Mouse (Mus musculus) layer of hippocampus, postnatal 25 days (tissue): Measurements from ENCODE around the gene Qrsl1. TPM values are rescaled to one million over a fixed set of nuclear protein-coding genes. Genes with fewer than 3 reads are reported as not detected.
A peak's percentile ranks its signal among the peaks of the same experiment; 100 is the strongest.
"Not testable (repeated sequence)": the region's sequence is repeated elsewhere in the genome, so short reads cannot be mapped to it uniquely, and the experiment has no call there.

Source experiments
- DNase-seq, 2 experiments: peaks; one replicate each; pipeline ENCODE4 v3.0.0; 2022; ENCODE audit warnings: mixed read lengths in 2 of 2, low spot score in 1 of 2; ENCODE audit errors: extremely low spot score in 1 of 2
- total RNA-seq, 2 experiments: library from RNA; stranded (reverse); gene quantifications; 2 replicates each; pipeline ENCODE4 v1.2.3; 2021

Qrsl1 gene
- total RNA-seq, result 10 to 100 TPM; 15.8 to 16.8 TPM

- DNase-seq, result peak; percentile 82 to 89
These were observed at the start of gene Qrsl1, which contains the start of gene Rtn4ip1 for GRCm38 (mm10) chr10:43901578-43902194. Gene Qrsl1 (minus strand): TSS chr10:43901745. Gene Rtn4ip1 (plus strand): TSS chr10:43901807.

GRCm38 (mm10) chr10:43945435-43945834 lies 43.9 kb upstream of the Qrsl1 start:
- DNase-seq, result no peak

- DNase-seq, result no peak
These were observed 42.2 kb upstream of the Qrsl1 start for GRCm38 (mm10) chr10:43943736-43944135.

- no peak for DNase-seq
These were observed 37.7 kb upstream of the Qrsl1 start for GRCm38 (mm10) chr10:43939136-43939662.

GRCm38 (mm10) chr10:43928596-43928995 lies 27.1 kb upstream of the Qrsl1 start:
- no peak for DNase-seq

- DNase-seq, result no peak
These were observed 26.2 kb upstream of the Qrsl1 start for GRCm38 (mm10) chr10:43927736-43928135.

- DNase-seq, result not testable (repeated sequence)
These were observed 24.2 kb upstream of the Qrsl1 start for GRCm38 (mm10) chr10:43925776-43926175.

GRCm38 (mm10) chr10:43923096-43923495 lies 21.6 kb upstream of the Qrsl1 start:
- no peak for DNase-seq

- DNase-seq, result peak; percentile 67 to 94
These were observed 17.4 kb upstream of the Qrsl1 start for GRCm38 (mm10) chr10:43918696-43919608.

- DNase-seq, result no peak
These were observed 15.2 kb upstream of the Qrsl1 start for GRCm38 (mm10) chr10:43916737-43917136.

GRCm38 (mm10) chr10:43916181-43916580 lies 14.6 kb upstream of the Qrsl1 start:
- no peak for DNase-seq

GRCm38 (mm10) chr10:43912236-43912635 lies 10.7 kb upstream of the Qrsl1 start:
- DNase-seq, result no peak

- no peak for DNase-seq
These were observed 9.3 kb upstream of the Qrsl1 start for GRCm38 (mm10) chr10:43910873-43911142.

GRCm38 (mm10) chr10:43910032-43910872 lies 8.7 kb upstream of the Qrsl1 start:
- DNase-seq, result no peak

- no peak for DNase-seq
These were observed 3.0 kb upstream of the Qrsl1 start for GRCm38 (mm10) chr10:43904569-43904968.

- no peak for DNase-seq
These were observed 518 bp downstream of the Qrsl1 start for GRCm38 (mm10) chr10:43900883-43901570.

GRCm38 (mm10) chr10:43898276-43898675 lies 3.3 kb downstream of the Qrsl1 start:
- no peak for DNase-seq

GRCm38 (mm10) chr10:43896065-43896464 lies 5.5 kb downstream of the Qrsl1 start:
- DNase-seq, result no peak

GRCm38 (mm10) chr10:43892971-43893370 lies 8.6 kb downstream of the Qrsl1 start:
- no peak for DNase-seq

- no peak for DNase-seq
These were observed 12.6 kb downstream of the Qrsl1 start for GRCm38 (mm10) chr10:43888976-43889375.
